In genomic region chr1:37985764-37986323, GRCm38 (mm10) we compare ENCODE assay signal across 7 mouse cellular contexts.
DNase-seq lines count a peak whose midpoint lies in the region; TF ChIP-seq lines count a peak whose summit lies in the region.

No protein-coding gene starts in this region.

- peaks cover 56% of the 10 kb centered on the region for H3K36me3 ChIP-seq in E14TG2a.4 (ENCODE audit: insufficient read depth, low read length)

- no peaks in the 10 kb centered on the region for H3K27me3 ChIP-seq in E14TG2a.4 (ENCODE audit: insufficient read depth, low read length)

- TF ChIP-seq CTCF in E14TG2a.4 (conservative IDR thresholded peaks at IDR 0.05; ENCODE audit: low read length) = peak; percentile 100

- peak; percentile 50 for DNase-seq in layer of hippocampus, adult 11-12 months (ENCODE audit: low spot score)
- DNase-seq in layer of hippocampus, adult 9-11 months = no peak
- DNase-seq in Muller cell, postnatal 12 days (ENCODE audit: inconsistent ontology term) = peak; percentile 11
- peak; percentile 34 for DNase-seq in embryo, embryonic 11 days
- DNase-seq in lung, postnatal 36 days = peak; percentile 24
- no peak for DNase-seq in spleen, adult 18-20 months

- no peaks in the 10 kb centered on the region for H3K9me3 ChIP-seq in E14TG2a.4 (ENCODE audit: low read length)

- peaks cover 12% of the 10 kb centered on the region for H3K4me1 ChIP-seq in E14TG2a.4 (replicated peaks; ENCODE audit: low read depth, low read length)

- no peak overlapping the region for H3K4me3 ChIP-seq in E14TG2a.4 (replicated peaks; ENCODE audit: low read length)

Comparison
In these comparisons a context has a peak if more than half of its experiments do, and no peak if none do; other contexts are left out.
1. DNase-seq: peak in layer of hippocampus, adult 11-12 months (single experiment), Muller cell, postnatal 12 days (single experiment), embryo, embryonic 11 days (single experiment) and lung, postnatal 36 days (single experiment); none in layer of hippocampus, adult 9-11 months (single experiment) and spleen, adult 18-20 months (0 of 2).